Mouse (Mus musculus): Measurements from ENCODE around the gene Fancm.

- TF ChIP-seq ZC3H11A (IDR thresholded peaks at IDR 0.05; ENCODE audit: borderline replicate concordance, low read depth, low read length) (no peak), ZNF384 (IDR thresholded peaks at IDR 0.05; ENCODE audit: low read depth, low read length) (no peak), MAFK (IDR thresholded peaks at IDR 0.05; ENCODE audit: insufficient read depth, low read depth, low read length) (no peak), CHD2 (IDR thresholded peaks at IDR 0.05; ENCODE audit: low read depth, low read length) (no peak), HCFC1 (IDR thresholded peaks at IDR 0.05; ENCODE audit: borderline replicate concordance, insufficient read depth, low read length) (no peak)
Measured at GRCm38 (mm10) chr12:65068409-65068808, 7.0 kb upstream of the Fancm start.

All from ES-E14 (cell line).